Mouse (Mus musculus) kidney, postnatal 0 days (tissue): ENCODE data around the gene Tmem41b. TPM values are rescaled to one million over a fixed set of nuclear protein-coding genes. Genes with fewer than 3 reads are reported as not detected.

Source experiments
- ATAC-seq: fragments of 200-750 bp; cut with Nextera tagmentation; replicated peaks from 2 replicates; pipeline ENCODE4 v1.8.0; 2017; ENCODE audit warnings: low read depth, moderate number of reproducible peaks, moderate TSS enrichment, moderate library complexity; ENCODE audit not compliant: low FRiP score
- DNase-seq: peaks from one replicate; pipeline ENCODE4 v3.0.0-alpha.2; 2016; ENCODE audit warnings: low spot score
- H3K27ac ChIP-seq: fragments of 300-500 bp; sonication (generic); 2 replicates; pipeline ENCODE4 v1.5.1; 2014; ENCODE audit warnings: mild to moderate bottlenecking
- H3K27me3 ChIP-seq: fragments of 300-500 bp; sonication (generic); 2 replicates; pipeline ENCODE4 v1.6.1; 2014; ENCODE audit warnings: low read length, mixed read lengths; ENCODE audit not compliant: insufficient read depth
- H3K36me3 ChIP-seq: fragments of 300-500 bp; sonication (generic); 2 replicates; pipeline ENCODE4 v1.6.1; 2014; ENCODE audit warnings: low read length, mixed read lengths; ENCODE audit not compliant: insufficient read depth
- H3K4me1 ChIP-seq: fragments of 300-500 bp; sonication (generic); replicated peaks from 2 replicates; pipeline ENCODE4 v1.6.1; 2014; ENCODE audit warnings: antibody characterized with exemption, low read length, mixed read lengths; ENCODE audit not compliant: insufficient read depth
- H3K4me2 ChIP-seq: fragments of 300-500 bp; sonication (generic); 2 replicates; pipeline ENCODE4 v1.6.1; 2014; ENCODE audit warnings: mild to moderate bottlenecking, low read length, moderate library complexity, mixed read lengths
- H3K4me3 ChIP-seq: fragments of 300-500 bp; sonication (generic); replicated peaks from 2 replicates; pipeline ENCODE4 v1.5.1; 2014; ENCODE audit warnings: low read depth, low read length
- H3K9ac ChIP-seq: fragments of 300-500 bp; sonication (generic); 2 replicates; pipeline ENCODE4 v1.6.1; 2014; ENCODE audit warnings: low read depth, low read length
- H3K9me3 ChIP-seq: fragments of 300-500 bp; sonication (generic); replicated peaks from 2 replicates; pipeline ENCODE4 v1.6.1; 2016; ENCODE audit warnings: low read length, inconsistent platforms, mixed read lengths
- CTCF ChIP-seq: IDR thresholded peaks from 2 replicates; pipeline ENCODE4 v1.5.1; 2016; ENCODE audit warnings: antibody characterized with exemption, low read depth, mild to moderate bottlenecking, moderate library complexity
- WGBS: fragments of 180-500 bp; shearing (Covaris S2); extraction: QIAGEN DNeasy Blood & Tissue Kit; methylation state at CpG from one replicate; pipeline ENCODE4 v1.1.7; 2014; 5-methylcytosine and 5-hydroxymethylcytosine counted together
- polyA plus RNA-seq: library from polyadenylated mRNA; unstranded; fragments of >200 nt; fragmentation: Nextera tagmentation; extraction: Ambion mirVana; gene quantifications from 2 replicates; pipeline ENCODE4 v1.2.1, GENCODE M21; 2015

Gene Tmem41b
- polyA plus RNA-seq, 1 experiment from 2014 or later: 75.0 TPM

GRCm38 (mm10) chr7:110018117-110018630 lies 31.4 kb upstream of the Tmem41b start, which contains the start of gene Ipo7:
Gene Ipo7 (plus strand): TSS chr7:110018274.
- Histone ChIP-seq H3K27ac (peak within 1 kb of the TSS; percentile 98), H3K36me3 (no peaks in the 10 kb centered on the region), H3K27me3 (no peaks in the 10 kb centered on the region), H3K4me3 (peak within 1 kb of the TSS; percentile 94), H3K4me1 (no peaks in the 10 kb centered on the region), H3K9ac (peak within 1 kb of the TSS; percentile 93), H3K4me2 (peak within 1 kb of the TSS; percentile 68), H3K9me3 (no peaks in the 10 kb centered on the region)
- peak; percentile 96 for DNase-seq
- TF ChIP-seq CTCF: no peak
- under 1% methylated on average over 48 of the region's 48 CpGs for WGBS
- peak; percentile 96 for ATAC-seq

- no peak for DNase-seq
- Histone ChIP-seq H3K36me3 (no peaks in the 10 kb centered on the region), H3K4me1 (no peaks in the 10 kb centered on the region), H3K27me3 (no peaks in the 10 kb centered on the region), H3K4me3 (no peak overlapping the region), H3K4me2 (no peak overlapping the region), H3K27ac (no peak overlapping the region), H3K9ac (no peak overlapping the region), H3K9me3 (no peaks in the 10 kb centered on the region)
- TF ChIP-seq CTCF: no peak
- 78% methylated on average over 5 of the region's 5 CpGs for WGBS
- no peak for ATAC-seq
Observed at GRCm38 (mm10) chr7:110014272-110014671, 27.5 kb upstream of the Tmem41b start.

- no peaks in the 10 kb centered on the region for H3K4me1 ChIP-seq
- DNase-seq: no peak
- no peak overlapping the region for H3K4me2 ChIP-seq
- H3K9me3 ChIP-seq: no peaks in the 10 kb centered on the region
- no peak for ATAC-seq
- no peak overlapping the region for H3K4me3 ChIP-seq
- no peak for TF ChIP-seq CTCF
- no peaks in the 10 kb centered on the region for H3K27me3 ChIP-seq
- no peaks in the 10 kb centered on the region for H3K36me3 ChIP-seq
- WGBS: 73% methylated on average over 1 of the region's 1 CpGs
- no peak overlapping the region for H3K9ac ChIP-seq
- no peak overlapping the region for H3K27ac ChIP-seq
Observed at GRCm38 (mm10) chr7:110011417-110011816, 24.7 kb upstream of the Tmem41b start.

GRCm38 (mm10) chr7:110009084-110009483 lies 22.4 kb upstream of the Tmem41b start:
- DNase-seq (no peak), ATAC-seq (no peak)
- no peaks in the 10 kb centered on the region for H3K9me3 ChIP-seq
- no peaks in the 10 kb centered on the region for H3K4me1 ChIP-seq
- no peak overlapping the region for H3K9ac ChIP-seq
- H3K27me3 ChIP-seq: no peaks in the 10 kb centered on the region
- no peak overlapping the region for H3K4me2 ChIP-seq
- H3K4me3 ChIP-seq: no peak overlapping the region
- 60% methylated on average over 6 of the region's 6 CpGs for WGBS
- H3K36me3 ChIP-seq: no peaks in the 10 kb centered on the region
- TF ChIP-seq CTCF: no peak
- H3K27ac ChIP-seq: no peak overlapping the region

GRCm38 (mm10) chr7:110008513-110008912 lies 21.8 kb upstream of the Tmem41b start:
- H3K4me1 ChIP-seq: no peaks in the 10 kb centered on the region

GRCm38 (mm10) chr7:110006471-110007195 lies 19.9 kb upstream of the Tmem41b start:
- H3K27ac ChIP-seq: no peak overlapping the region
- TF ChIP-seq CTCF: no peak
- H3K4me3 ChIP-seq: no peak overlapping the region
- WGBS: 76% methylated on average over 5 of the region's 5 CpGs
- DNase-seq: no peak
- no peak overlapping the region for H3K4me2 ChIP-seq
- no peak for ATAC-seq
- no peaks in the 10 kb centered on the region for H3K4me1 ChIP-seq
- H3K36me3 ChIP-seq: no peaks in the 10 kb centered on the region
- H3K9ac ChIP-seq: no peak overlapping the region
- H3K9me3 ChIP-seq: no peaks in the 10 kb centered on the region
- H3K27me3 ChIP-seq: no peaks in the 10 kb centered on the region

More at GRCm38 (mm10) chr7:110008513-110008912, 21.8 kb upstream of the Tmem41b start:
- Histone ChIP-seq H3K27me3 (no peaks in the 10 kb centered on the region), H3K9me3 (no peaks in the 10 kb centered on the region), H3K4me2 (no peak overlapping the region), H3K4me3 (no peak overlapping the region), H3K27ac (no peak overlapping the region), H3K9ac (no peak overlapping the region), H3K36me3 (no peaks in the 10 kb centered on the region)
- ATAC-seq: no peak
- no peak for DNase-seq
- TF ChIP-seq CTCF: no peak
- 100% methylated on average over 1 of the region's 1 CpGs for WGBS
